Mouse (Mus musculus): ENCODE results near the gene Ift80. TPM values are rescaled to one million over a fixed set of nuclear protein-coding genes. Genes with fewer than 3 reads are reported as not detected.

Gene Ift80
- polyA plus RNA-seq, 1 experiment from 2014 or later: 16.9 TPM

DNA sequence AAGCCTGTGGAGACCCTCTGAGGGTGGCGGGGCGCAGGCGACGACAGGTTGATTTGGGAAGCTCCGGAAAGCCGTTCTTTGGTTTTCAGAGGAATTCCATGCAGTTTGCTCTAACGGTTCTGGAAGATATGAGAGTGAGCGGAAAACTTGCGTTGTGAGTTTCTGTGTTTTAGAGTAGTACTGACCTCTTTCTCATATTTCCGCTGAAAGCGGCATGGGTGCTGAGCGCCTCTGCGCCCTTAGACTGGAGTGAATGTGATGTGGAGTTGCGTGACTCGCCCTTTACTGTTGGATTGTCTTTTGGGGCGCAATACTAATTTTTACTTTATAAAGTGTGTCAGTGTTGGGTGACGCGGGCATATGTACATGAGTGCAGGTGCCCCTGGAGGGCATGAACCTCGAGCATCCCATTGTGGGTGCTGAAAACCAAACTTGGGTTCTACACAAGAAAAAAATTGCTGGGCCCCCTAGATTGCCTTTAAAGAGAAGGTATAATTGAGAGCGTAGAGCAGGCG, 1.9 kb upstream of the Ift80 start:
- H3K4me2 ChIP-seq (replicated peaks; ENCODE audit: low read depth, low read length): peak overlapping the region; percentile 84
- 3% methylated on average over 21 of the region's 21 CpGs for WGBS
- peak overlapping the region; percentile 96; the same call in 1 of the 2 replicates for H3K27ac ChIP-seq (ENCODE audit: low read length)
- peak overlapping the region; percentile 93 for H3K9ac ChIP-seq (replicated peaks; ENCODE audit: low read depth, low read length)
- ATAC-seq (ENCODE audit: insufficient number of reproducible peaks, insufficient read depth, low FRiP score, low read depth): no peak
- peaks cover 8% of the 10 kb centered on the region for H3K4me1 ChIP-seq (ENCODE audit: control insufficient read depth, insufficient read depth, low read length)
- peaks cover 3% of the 10 kb centered on the region; the same call in 1 of the 2 replicates for H3K36me3 ChIP-seq (ENCODE audit: control insufficient read depth, insufficient read depth, low read length)
- no peaks in the 10 kb centered on the region for H3K9me3 ChIP-seq (ENCODE audit: control insufficient read depth, low read depth, low read length)
- H3K27me3 ChIP-seq (ENCODE audit: control insufficient read depth, insufficient read depth, low read length): no peaks in the 10 kb centered on the region
- H3K4me3 ChIP-seq (ENCODE audit: low read depth, low read length): peak overlapping the region; percentile 98

DNA sequence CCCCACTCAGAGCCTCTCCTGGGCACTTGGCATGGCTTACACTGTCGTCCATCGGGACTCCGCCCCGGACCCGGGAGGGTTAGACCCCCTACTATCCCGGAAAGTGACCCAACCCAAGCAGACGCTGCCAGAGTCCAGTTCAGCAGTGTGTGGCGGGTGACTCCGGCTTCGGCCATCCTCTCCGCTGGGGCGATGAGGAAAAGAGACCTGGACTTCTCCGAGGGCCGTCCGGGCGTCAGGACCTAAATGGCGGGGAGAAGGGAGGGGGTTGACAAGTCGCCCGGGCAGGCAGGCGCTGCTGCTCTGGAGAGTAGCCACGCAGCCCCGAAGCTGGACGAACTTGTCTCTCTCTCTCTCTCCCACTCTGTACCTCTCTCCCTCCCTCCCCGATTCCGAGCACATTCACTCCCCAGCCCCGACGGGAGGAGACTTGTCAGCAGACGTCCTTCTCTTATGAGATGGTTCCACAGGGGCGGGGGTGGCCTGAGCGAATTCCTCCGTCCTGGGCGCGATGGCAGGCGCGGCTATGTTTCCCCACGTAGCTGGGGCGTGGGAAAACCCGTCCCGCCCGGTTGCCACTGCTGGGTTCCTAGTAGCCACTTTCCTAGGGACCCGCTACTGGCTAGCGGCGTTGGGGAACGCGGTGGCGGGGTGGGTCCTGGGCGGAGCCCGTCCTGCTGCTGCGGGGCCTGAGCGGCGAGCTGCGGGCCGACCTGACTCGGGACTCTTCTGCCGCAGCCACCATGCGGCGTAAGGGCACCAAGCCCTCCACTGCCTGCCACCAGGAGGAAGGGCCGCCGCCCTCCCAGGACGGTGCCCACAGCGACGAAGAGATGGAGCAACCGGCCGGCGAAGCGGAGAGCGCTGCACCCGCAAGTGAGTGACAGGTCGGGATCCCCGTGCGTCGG, 1.2 kb upstream of the Ift80 start:
- no peaks in the 10 kb centered on the region for H3K9me3 ChIP-seq (ENCODE audit: control insufficient read depth, low read depth, low read length)

DNA sequence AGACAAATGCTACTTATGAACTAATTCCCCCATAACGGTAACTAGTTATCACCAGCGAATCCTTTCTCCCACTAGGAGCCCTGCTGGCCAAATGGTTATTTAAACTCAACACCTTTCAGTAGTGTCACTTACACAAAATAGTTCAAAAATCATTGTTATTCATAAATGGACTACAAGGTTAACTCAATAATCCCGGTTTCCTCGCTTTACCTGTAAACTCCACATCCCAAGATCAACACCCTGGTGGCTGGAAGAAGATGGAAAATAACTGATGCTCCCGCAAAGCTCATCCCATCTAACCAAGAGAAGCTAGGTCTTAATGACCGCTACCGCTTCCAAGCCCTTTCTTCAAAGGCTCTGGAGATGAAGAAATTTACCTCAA, 324 bp downstream of the Ift80 start:
- Histone ChIP-seq H3K4me2 (replicated peaks; ENCODE audit: low read depth, low read length) (peak overlapping the region; percentile 62), H3K4me3 (ENCODE audit: low read depth, low read length) (peak overlapping the region; percentile 98), H3K9ac (replicated peaks; ENCODE audit: low read depth, low read length) (peak overlapping the region; percentile 28; the same call in 1 of the 2 replicates), H3K36me3 (ENCODE audit: control insufficient read depth, insufficient read depth, low read length) (no peaks in the 10 kb centered on the region), H3K27me3 (ENCODE audit: control insufficient read depth, insufficient read depth, low read length) (no peaks in the 10 kb centered on the region), H3K27ac (ENCODE audit: low read length) (peak overlapping the region; percentile 29; the same call in 1 of the 2 replicates), H3K4me1 (ENCODE audit: control insufficient read depth, insufficient read depth, low read length) (peaks cover 8% of the 10 kb centered on the region), H3K9me3 (ENCODE audit: control insufficient read depth, low read depth, low read length) (no peaks in the 10 kb centered on the region)
- 2% methylated on average over 7 of the region's 7 CpGs for WGBS
- no peak; the same call in 1 of the 2 replicates for ATAC-seq (ENCODE audit: insufficient number of reproducible peaks, insufficient read depth, low FRiP score, low read depth)

More for the DNA sequence above, 1.2 kb upstream of the Ift80 start:
- Histone ChIP-seq H3K27ac (ENCODE audit: low read length) (peak overlapping the region; percentile 96), H3K27me3 (ENCODE audit: control insufficient read depth, insufficient read depth, low read length) (no peaks in the 10 kb centered on the region), H3K9ac (replicated peaks; ENCODE audit: low read depth, low read length) (peak overlapping the region; percentile 93), H3K4me3 (ENCODE audit: low read depth, low read length) (peak overlapping the region; percentile 98), H3K4me2 (replicated peaks; ENCODE audit: low read depth, low read length) (peak overlapping the region; percentile 84), H3K4me1 (ENCODE audit: control insufficient read depth, insufficient read depth, low read length) (peaks cover 8% of the 10 kb centered on the region), H3K36me3 (ENCODE audit: control insufficient read depth, insufficient read depth, low read length) (peaks cover 3% of the 10 kb centered on the region; the same call in 1 of the 2 replicates)
- ATAC-seq (ENCODE audit: insufficient number of reproducible peaks, insufficient read depth, low FRiP score, low read depth): peak; percentile 62; the same call in 1 of the 2 replicates
- WGBS: under 1% methylated on average over 72 of the region's 72 CpGs

DNA sequence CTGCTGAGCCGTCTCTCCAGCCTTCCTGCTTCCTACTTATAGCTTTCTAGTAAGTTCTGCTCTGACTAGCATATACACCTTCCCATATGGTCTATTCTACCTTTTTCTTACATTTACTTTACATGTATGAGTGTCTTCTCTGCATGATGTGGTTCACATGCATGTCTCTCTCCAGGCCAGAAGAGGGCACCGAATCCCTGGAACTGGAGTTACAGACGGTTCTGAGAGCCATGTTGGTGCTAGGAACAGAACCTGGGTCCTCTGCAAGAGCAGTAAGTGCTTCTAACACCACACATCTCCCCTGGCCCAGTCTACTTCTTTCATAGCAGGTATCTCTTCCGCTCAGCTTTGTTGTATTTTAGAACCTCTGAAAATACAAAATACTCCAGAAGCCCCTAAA, 1.6 kb downstream of the Ift80 start:
- Histone ChIP-seq H3K27me3 (ENCODE audit: control insufficient read depth, insufficient read depth, low read length) (no peaks in the 10 kb centered on the region), H3K4me2 (replicated peaks; ENCODE audit: low read depth, low read length) (no peak overlapping the region), H3K9ac (replicated peaks; ENCODE audit: low read depth, low read length) (no peak overlapping the region), H3K9me3 (ENCODE audit: control insufficient read depth, low read depth, low read length) (no peaks in the 10 kb centered on the region), H3K4me3 (ENCODE audit: low read depth, low read length) (no peak overlapping the region), H3K27ac (ENCODE audit: low read length) (no peak overlapping the region), H3K36me3 (ENCODE audit: control insufficient read depth, insufficient read depth, low read length) (no peaks in the 10 kb centered on the region), H3K4me1 (ENCODE audit: control insufficient read depth, insufficient read depth, low read length) (peaks cover 8% of the 10 kb centered on the region)
- ATAC-seq (ENCODE audit: insufficient number of reproducible peaks, insufficient read depth, low FRiP score, low read depth): no peak
- 93% methylated on average over 4 of the region's 4 CpGs for WGBS

DNA sequence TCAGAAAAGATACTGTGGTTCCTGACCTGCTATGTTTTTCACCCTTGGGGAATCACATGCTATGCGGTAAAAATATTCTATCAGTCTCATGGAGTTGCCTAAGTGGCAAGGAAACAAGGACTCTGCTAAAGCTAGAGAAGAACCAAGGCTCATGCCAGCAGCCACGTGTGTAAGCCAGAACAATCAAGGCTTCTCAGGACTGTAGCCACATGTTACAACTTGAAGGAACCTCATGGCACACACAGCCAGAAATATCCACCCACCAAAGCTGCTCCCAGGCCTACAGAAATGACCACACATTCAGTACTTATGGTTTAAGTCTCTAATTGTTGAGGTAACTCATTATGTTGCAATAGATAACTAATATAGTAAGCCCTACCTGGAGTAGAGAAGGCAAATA, 17.8 kb downstream of the Ift80 start:
- Histone ChIP-seq H3K4me3 (ENCODE audit: low read depth, low read length) (no peak overlapping the region), H3K9me3 (ENCODE audit: control insufficient read depth, low read depth, low read length) (no peaks in the 10 kb centered on the region), H3K36me3 (ENCODE audit: control insufficient read depth, insufficient read depth, low read length) (no peaks in the 10 kb centered on the region; the same call in 1 of the 2 replicates), H3K27me3 (ENCODE audit: control insufficient read depth, insufficient read depth, low read length) (no peaks in the 10 kb centered on the region), H3K9ac (replicated peaks; ENCODE audit: low read depth, low read length) (no peak overlapping the region), H3K27ac (ENCODE audit: low read length) (no peak overlapping the region), H3K4me1 (ENCODE audit: control insufficient read depth, insufficient read depth, low read length) (no peaks in the 10 kb centered on the region), H3K4me2 (replicated peaks; ENCODE audit: low read depth, low read length) (no peak overlapping the region)
- no peak for ATAC-seq (ENCODE audit: insufficient number of reproducible peaks, insufficient read depth, low FRiP score, low read depth)
- 85% methylated on average over 2 of the region's 2 CpGs for WGBS

DNA sequence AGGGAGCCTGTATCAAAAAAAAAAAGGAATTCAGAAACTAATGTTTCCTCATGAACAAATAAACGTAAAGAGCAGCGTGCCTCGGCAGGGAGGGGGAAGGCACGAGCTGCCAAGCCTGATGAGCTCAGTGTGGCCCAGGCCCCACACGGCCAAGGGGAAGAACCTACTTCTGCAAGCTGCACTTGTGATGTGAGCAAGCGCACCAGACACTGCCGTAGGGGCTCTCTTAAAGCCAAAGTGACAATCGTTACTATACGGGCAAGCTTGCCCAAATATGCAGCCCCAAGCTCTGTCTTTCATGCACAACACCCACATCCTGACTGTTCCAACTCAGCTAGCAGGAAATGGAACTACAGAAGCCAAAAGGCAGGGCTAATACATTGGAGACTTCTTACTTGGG, 23.5 kb downstream of the Ift80 start:
- no peak overlapping the region for H3K4me2 ChIP-seq (replicated peaks; ENCODE audit: low read depth, low read length)
- no peak overlapping the region for H3K4me3 ChIP-seq (ENCODE audit: low read depth, low read length)
- H3K36me3 ChIP-seq (ENCODE audit: control insufficient read depth, insufficient read depth, low read length): no peaks in the 10 kb centered on the region; the same call in 1 of the 2 replicates
- H3K9me3 ChIP-seq (ENCODE audit: control insufficient read depth, low read depth, low read length): no peaks in the 10 kb centered on the region
- ATAC-seq (ENCODE audit: insufficient number of reproducible peaks, insufficient read depth, low FRiP score, low read depth): no peak
- no peak overlapping the region for H3K9ac ChIP-seq (replicated peaks; ENCODE audit: low read depth, low read length)
- WGBS: 66% methylated on average over 9 of the region's 9 CpGs
- H3K27me3 ChIP-seq (ENCODE audit: control insufficient read depth, insufficient read depth, low read length): no peaks in the 10 kb centered on the region
- H3K27ac ChIP-seq (ENCODE audit: low read length): no peak overlapping the region
- H3K4me1 ChIP-seq (ENCODE audit: control insufficient read depth, insufficient read depth, low read length): no peaks in the 10 kb centered on the region

DNA sequence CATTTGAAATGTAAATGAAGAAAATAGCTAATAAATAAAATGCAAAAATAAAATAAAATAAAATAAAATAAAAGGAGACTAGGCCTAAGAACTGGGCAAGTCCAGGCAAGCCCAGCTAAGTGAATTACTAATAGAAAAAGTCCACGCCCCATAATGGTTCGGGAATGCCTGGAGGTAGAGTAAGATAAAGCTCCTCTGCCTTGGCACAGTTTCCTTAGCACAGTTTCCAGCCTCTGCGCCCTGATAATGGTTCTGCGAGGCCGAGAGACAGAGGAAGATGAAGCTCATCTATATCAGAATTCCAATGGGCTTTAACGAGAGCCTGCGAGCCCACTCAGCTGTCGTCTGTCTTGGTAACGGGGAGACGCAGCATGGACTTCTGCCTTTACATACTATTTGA, 25.2 kb downstream of the Ift80 start:
- Histone ChIP-seq H3K27ac (ENCODE audit: low read length) (no peak overlapping the region), H3K4me2 (replicated peaks; ENCODE audit: low read depth, low read length) (no peak overlapping the region), H3K4me3 (ENCODE audit: low read depth, low read length) (no peak overlapping the region), H3K9ac (replicated peaks; ENCODE audit: low read depth, low read length) (no peak overlapping the region), H3K27me3 (ENCODE audit: control insufficient read depth, insufficient read depth, low read length) (no peaks in the 10 kb centered on the region), H3K4me1 (ENCODE audit: control insufficient read depth, insufficient read depth, low read length) (no peaks in the 10 kb centered on the region), H3K36me3 (ENCODE audit: control insufficient read depth, insufficient read depth, low read length) (no peaks in the 10 kb centered on the region), H3K9me3 (ENCODE audit: control insufficient read depth, low read depth, low read length) (no peaks in the 10 kb centered on the region)
- 92% methylated on average over 10 of the region's 10 CpGs for WGBS
- ATAC-seq (ENCODE audit: insufficient number of reproducible peaks, insufficient read depth, low FRiP score, low read depth): no peak

DNA sequence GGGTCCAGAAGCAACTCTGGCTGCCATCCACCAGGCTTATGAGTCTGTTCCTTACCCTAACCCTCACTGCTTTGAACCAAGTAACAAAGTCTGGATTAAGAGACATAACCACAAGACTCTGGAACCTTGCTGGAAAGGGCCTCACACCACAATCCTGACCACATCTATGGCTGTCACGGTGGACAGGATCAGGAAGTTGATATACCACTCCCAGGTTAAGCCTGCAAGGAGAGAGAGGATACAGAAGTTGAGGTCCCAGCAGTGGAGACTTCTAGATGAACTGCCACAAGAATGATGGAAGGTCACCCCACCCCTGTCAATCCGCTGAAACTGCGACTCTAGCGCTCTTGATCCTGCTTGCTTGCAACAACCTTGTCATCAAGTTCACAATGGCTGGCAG, 26.7 kb downstream of the Ift80 start:
- H3K4me1 ChIP-seq (ENCODE audit: control insufficient read depth, insufficient read depth, low read length): no peaks in the 10 kb centered on the region

More for the DNA sequence above, 26.7 kb downstream of the Ift80 start:
- no peak overlapping the region for H3K4me2 ChIP-seq (replicated peaks; ENCODE audit: low read depth, low read length)
- H3K27me3 ChIP-seq (ENCODE audit: control insufficient read depth, insufficient read depth, low read length): no peaks in the 10 kb centered on the region
- H3K9ac ChIP-seq (replicated peaks; ENCODE audit: low read depth, low read length): no peak overlapping the region
- no peaks in the 10 kb centered on the region for H3K36me3 ChIP-seq (ENCODE audit: control insufficient read depth, insufficient read depth, low read length)
- no peak overlapping the region for H3K27ac ChIP-seq (ENCODE audit: low read length)
- no peaks in the 10 kb centered on the region for H3K9me3 ChIP-seq (ENCODE audit: control insufficient read depth, low read depth, low read length)
- ATAC-seq (ENCODE audit: insufficient number of reproducible peaks, insufficient read depth, low FRiP score, low read depth): no peak
- H3K4me3 ChIP-seq (ENCODE audit: low read depth, low read length): no peak overlapping the region
- WGBS: 87% methylated on average over 4 of the region's 4 CpGs
